Mouse (Mus musculus) hindbrain, embryonic 16.5 days (tissue): Measurements from ENCODE around the gene Mmp28. TPM values are rescaled to one million over a fixed set of nuclear protein-coding genes. Genes with fewer than 3 reads are reported as not detected.
A peak's percentile ranks its signal among the peaks of the same experiment; 100 is the strongest.

ENCODE experiments used
- ATAC-seq: fragments of 200-750 bp; cut with Nextera tagmentation; 2 replicates; pipeline ENCODE4 v1.8.0; 2017; ENCODE audit warnings: moderate TSS enrichment, moderate library complexity
- H3K27ac ChIP-seq: fragments of 300-500 bp; sonication (generic); 2 replicates; pipeline ENCODE4 v1.5.1; 2014; ENCODE audit warnings: low read depth, mild to moderate bottlenecking, control low read depth, low read length, moderate library complexity
- H3K27me3 ChIP-seq: fragments of 300-500 bp; sonication (generic); replicated peaks from 2 replicates; pipeline ENCODE4 v1.6.1; 2014; ENCODE audit warnings: low read length; ENCODE audit not compliant: control insufficient read depth, insufficient read depth
- H3K36me3 ChIP-seq: fragments of 300-500 bp; sonication (generic); 2 replicates; pipeline ENCODE4 v1.6.1; 2014; ENCODE audit warnings: mild to moderate bottlenecking, low read length, moderate library complexity, mixed read lengths; ENCODE audit not compliant: control insufficient read depth, insufficient read depth
- H3K4me1 ChIP-seq: fragments of 300-500 bp; sonication (generic); 2 replicates; pipeline ENCODE4 v1.6.1; 2014; ENCODE audit warnings: low read depth, low read length; ENCODE audit not compliant: control insufficient read depth, insufficient read depth
- H3K4me2 ChIP-seq: fragments of 300-500 bp; sonication (generic); 2 replicates; pipeline ENCODE4 v1.6.1; 2014; ENCODE audit warnings: mild to moderate bottlenecking, low read length, control low read depth, moderate library complexity
- H3K4me3 ChIP-seq: fragments of 300-500 bp; sonication (generic); 2 replicates; pipeline ENCODE4 v1.5.1; 2014; ENCODE audit warnings: mild to moderate bottlenecking, low read length, control low read depth, moderate library complexity
- H3K9ac ChIP-seq: fragments of 300-500 bp; sonication (generic); 2 replicates; pipeline ENCODE4 v1.6.1; 2014; ENCODE audit warnings: low read depth, mild to moderate bottlenecking, control low read depth, low read length, moderate library complexity
- H3K9me3 ChIP-seq: fragments of 300-500 bp; sonication (generic); 2 replicates; pipeline ENCODE4 v1.6.1; 2014; ENCODE audit warnings: mild to moderate bottlenecking, low read length, moderate library complexity; ENCODE audit not compliant: control insufficient read depth
- WGBS: fragments of 180-500 bp; shearing (Covaris S2); extraction: QIAGEN DNeasy Blood & Tissue Kit; methylation state at CpG from one replicate; pipeline ENCODE4 v1.1.7; 2014; 5-methylcytosine and 5-hydroxymethylcytosine counted together
- polyA plus RNA-seq: library from polyadenylated mRNA; unstranded; fragments of >200 nt; fragmentation: Nextera tagmentation; extraction: Ambion mirVana; gene quantifications from 2 replicates; pipeline ENCODE4 v1.2.1, GENCODE M21; 2015

Mmp28 gene
- polyA plus RNA-seq, 1 experiment from 2014 or later, result 3.4 TPM

- ATAC-seq, result no peak
- Histone ChIP-seq H3K27me3 (no peaks in the 10 kb centered on the region; the same call in 1 of the 2 replicates), H3K9me3 (no peaks in the 10 kb centered on the region), H3K27ac (no peak overlapping the region), H3K9ac (no peak overlapping the region), H3K36me3 (no peaks in the 10 kb centered on the region), H3K4me2 (no peak overlapping the region), H3K4me1 (peaks cover 10% of the 10 kb centered on the region), H3K4me3 (no peak overlapping the region)
- 89% methylated on average over 3 of the region's 3 CpGs for WGBS
These were observed 5.9 kb upstream of the Mmp28 start for GRCm38 (mm10) chr11:83468765-83469164.

DNA sequence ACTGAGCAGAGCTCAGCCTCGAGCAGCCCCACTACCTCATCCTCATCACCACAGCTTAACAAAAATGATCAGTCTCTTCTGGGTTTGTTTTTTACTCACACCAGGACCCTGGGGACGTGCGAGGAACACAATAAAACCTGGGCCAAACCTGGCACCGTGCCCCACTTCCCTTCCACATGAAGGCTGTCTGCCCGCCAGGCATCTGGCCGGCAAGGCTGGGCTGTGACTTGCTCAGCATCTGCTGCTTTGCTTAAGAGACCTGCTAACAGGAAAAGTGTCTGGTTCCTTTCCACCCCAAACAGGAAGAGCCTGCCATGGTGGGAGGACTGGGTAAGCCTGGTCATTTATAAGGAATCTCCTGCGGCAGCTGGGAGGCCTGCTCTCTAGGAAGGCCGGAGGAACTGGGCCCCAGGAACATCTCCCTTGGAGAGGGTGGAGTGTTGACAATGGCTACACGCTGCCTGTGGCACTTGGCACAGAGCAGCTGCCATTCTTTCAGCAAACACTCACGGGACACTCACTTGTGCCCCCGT lies 4.3 kb upstream of the Mmp28 start:
- Histone ChIP-seq H3K36me3 (no peaks in the 10 kb centered on the region), H3K4me1 (peaks cover 17% of the 10 kb centered on the region), H3K27ac (no peak overlapping the region; the same call in none of the 2 replicates), H3K27me3 (no peaks in the 10 kb centered on the region; the same call in 1 of the 2 replicates), H3K4me3 (no peak overlapping the region), H3K9me3 (no peaks in the 10 kb centered on the region), H3K9ac (no peak overlapping the region), H3K4me2 (no peak overlapping the region)
- peak; percentile 63 for ATAC-seq
- WGBS, result 39% methylated on average over 11 of the region's 11 CpGs

DNA sequence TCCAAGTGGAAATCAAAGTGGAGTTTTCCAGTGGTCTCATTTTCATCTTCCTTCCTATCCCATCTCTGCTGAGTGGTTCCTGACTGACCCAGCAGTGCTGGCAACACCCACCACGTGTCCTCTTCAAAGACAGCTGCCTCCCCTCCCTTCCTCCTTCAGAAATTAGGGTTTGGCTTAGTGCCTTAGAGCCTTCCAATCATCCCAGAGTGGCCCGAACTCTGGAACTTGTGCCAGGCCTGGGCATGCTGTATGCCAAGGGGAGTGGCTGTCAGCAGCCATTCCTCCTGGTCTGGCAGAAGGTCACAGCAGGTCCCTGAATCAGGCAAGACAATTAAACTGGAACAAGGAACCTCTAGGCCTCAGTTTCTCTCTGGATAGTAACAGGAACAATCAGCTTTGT lies 3.1 kb upstream of the Mmp28 start:
- peak; percentile 65 for ATAC-seq

DNA sequence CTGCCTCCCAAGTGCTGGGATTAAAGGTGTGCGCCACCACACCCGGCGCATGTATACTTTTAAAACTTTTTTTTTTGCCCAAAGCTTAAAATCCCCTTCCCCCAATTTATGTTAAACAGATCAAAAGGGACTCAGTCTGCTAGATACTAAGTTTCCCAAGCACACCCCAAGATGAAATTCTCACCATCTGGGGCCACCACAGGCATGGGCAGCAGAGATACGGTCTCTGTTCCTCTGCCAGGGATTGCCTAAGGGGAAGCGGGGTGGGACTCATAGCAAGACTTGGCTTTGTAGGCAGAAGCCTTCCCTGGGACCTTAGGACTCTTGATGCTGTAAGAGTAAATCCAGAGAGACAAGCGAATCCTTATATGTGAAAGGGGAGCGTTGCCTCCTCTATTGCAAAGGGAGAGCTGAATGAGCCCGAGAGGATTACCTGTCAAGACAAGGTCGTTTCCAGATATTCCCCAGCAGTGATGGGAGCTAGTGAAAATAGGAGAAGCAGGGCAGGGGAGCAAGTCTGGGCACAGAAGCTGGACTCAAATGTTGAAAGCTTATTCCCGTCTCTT lies 1.3 kb downstream of the Mmp28 start:
- H3K27me3 ChIP-seq, result peaks cover 5% of the 10 kb centered on the region
- no peak overlapping the region; the same call in 1 of the 2 replicates for H3K4me2 ChIP-seq
- H3K9me3 ChIP-seq, result no peaks in the 10 kb centered on the region
- 72% methylated on average over 10 of the region's 10 CpGs for WGBS
- ATAC-seq, result no peak
- H3K9ac ChIP-seq, result no peak overlapping the region
- 0 out of 2 replicates have a peak overlapping the region, but pooled peaks have one; percentile 8 for H3K4me3 ChIP-seq
- no peaks in the 10 kb centered on the region for H3K36me3 ChIP-seq
- peaks cover 12% of the 10 kb centered on the region for H3K4me1 ChIP-seq
- no peak overlapping the region for H3K27ac ChIP-seq

More for the DNA sequence above, 3.1 kb upstream of the Mmp28 start:
- no peak overlapping the region for H3K4me2 ChIP-seq
- no peaks in the 10 kb centered on the region for H3K36me3 ChIP-seq
- H3K27me3 ChIP-seq, result peaks cover 5% of the 10 kb centered on the region
- peaks cover 13% of the 10 kb centered on the region for H3K4me1 ChIP-seq
- H3K27ac ChIP-seq, result peak overlapping the region; percentile 31; the same call in 1 of the 2 replicates
- 19% methylated on average over 2 of the region's 2 CpGs for WGBS
- H3K4me3 ChIP-seq, result no peak overlapping the region
- no peaks in the 10 kb centered on the region for H3K9me3 ChIP-seq
- no peak overlapping the region for H3K9ac ChIP-seq

DNA sequence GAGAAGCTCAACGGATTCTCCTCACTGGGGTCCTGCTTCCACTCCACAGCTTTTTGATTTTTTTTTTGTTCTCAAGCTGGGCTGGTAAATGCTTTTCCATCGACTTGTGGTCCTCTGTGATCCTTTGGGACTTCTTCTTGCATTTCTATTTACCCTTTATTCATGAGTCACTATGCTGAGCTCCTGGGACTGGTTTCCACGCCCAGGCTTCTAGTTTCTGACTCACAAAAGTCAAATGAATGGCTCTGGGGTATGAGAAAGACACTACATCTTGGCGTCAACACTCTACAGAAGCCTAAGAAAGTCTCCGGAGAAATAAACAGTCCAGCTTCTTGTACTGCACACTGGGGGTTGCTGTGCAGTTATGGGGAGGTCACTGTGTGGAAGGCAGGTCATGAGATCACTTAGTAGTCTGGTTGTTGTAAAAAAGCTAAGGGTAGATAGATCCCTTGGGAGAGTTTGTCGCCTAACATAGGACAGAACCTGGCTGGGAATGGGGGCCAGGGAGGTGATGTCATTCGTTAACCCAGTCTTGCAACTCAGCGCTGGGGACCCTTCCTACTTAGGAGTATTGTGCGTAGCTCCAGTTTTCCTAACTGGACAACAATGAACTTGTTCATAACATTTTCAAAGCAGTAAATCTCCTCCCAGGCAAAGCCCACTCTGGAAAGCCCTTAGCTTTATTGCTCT lies 4.8 kb downstream of the Mmp28 start:
- Histone ChIP-seq H3K9ac (no peak overlapping the region), H3K9me3 (no peaks in the 10 kb centered on the region), H3K4me2 (no peak overlapping the region), H3K36me3 (no peaks in the 10 kb centered on the region), H3K27me3 (peaks cover 5% of the 10 kb centered on the region), H3K27ac (no peak overlapping the region), H3K4me3 (no peak overlapping the region), H3K4me1 (peaks cover 8% of the 10 kb centered on the region)
- no peak for ATAC-seq
- 57% methylated on average over 9 of the region's 9 CpGs for WGBS

DNA sequence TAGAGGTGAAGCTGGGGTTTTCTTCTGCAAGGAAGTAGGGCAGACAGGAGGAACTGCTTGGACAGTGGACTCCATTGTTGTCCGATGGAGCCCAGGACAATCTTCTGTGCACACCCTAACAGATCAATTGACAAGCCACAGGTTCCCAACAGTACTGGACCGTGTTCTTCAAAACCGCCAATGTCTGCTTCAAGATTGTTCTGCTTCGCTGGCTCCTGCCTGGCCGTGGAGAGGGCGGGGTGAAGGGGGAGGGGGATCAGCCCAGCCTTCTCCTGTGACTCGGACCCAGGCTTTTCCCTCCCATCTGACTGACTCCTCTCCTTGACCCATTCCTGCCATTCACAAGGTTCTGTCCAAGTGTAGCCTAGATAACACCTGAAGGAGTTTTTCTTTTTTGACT lies 5.6 kb downstream of the Mmp28 start:
- Histone ChIP-seq H3K36me3 (no peaks in the 10 kb centered on the region), H3K4me2 (no peak overlapping the region), H3K4me1 (peaks cover 1% of the 10 kb centered on the region; the same call in 1 of the 2 replicates), H3K9ac (no peak overlapping the region), H3K4me3 (no peak overlapping the region), H3K27me3 (peaks cover 5% of the 10 kb centered on the region), H3K27ac (no peak overlapping the region), H3K9me3 (no peaks in the 10 kb centered on the region)
- WGBS, result 42% methylated on average over 7 of the region's 7 CpGs
- no peak for ATAC-seq

DNA sequence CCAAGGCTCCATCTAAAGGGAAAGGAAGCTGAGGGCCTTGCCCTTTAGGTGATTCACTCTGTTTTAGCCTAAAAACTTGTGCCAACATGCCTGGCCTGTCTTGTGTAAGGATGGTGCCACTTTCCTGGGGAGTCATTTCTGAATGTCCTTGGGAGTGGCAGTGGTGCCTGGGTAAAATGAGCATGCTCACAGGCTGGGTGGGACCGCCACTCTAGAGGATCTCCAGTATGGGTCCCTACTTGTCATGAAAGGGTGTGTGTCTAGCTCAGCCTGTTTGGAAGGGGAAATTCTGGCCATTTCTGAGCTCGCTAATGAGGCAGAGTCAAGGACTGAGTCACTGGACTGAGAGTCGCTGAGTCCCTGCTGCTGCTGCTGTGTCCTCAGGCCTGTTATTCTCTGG lies 7.3 kb downstream of the Mmp28 start:
- no peak overlapping the region for H3K4me2 ChIP-seq
- H3K36me3 ChIP-seq, result no peaks in the 10 kb centered on the region
- no peaks in the 10 kb centered on the region for H3K9me3 ChIP-seq
- no peak overlapping the region for H3K9ac ChIP-seq
- WGBS, result 85% methylated on average over 3 of the region's 3 CpGs
- no peak overlapping the region for H3K4me3 ChIP-seq
- no peak for ATAC-seq
- H3K27ac ChIP-seq, result no peak overlapping the region
- no peaks in the 10 kb centered on the region for H3K4me1 ChIP-seq
- H3K27me3 ChIP-seq, result no peaks in the 10 kb centered on the region; the same call in 1 of the 2 replicates

- H3K4me2 ChIP-seq, result no peak overlapping the region
- WGBS, result 28% methylated on average over 4 of the region's 4 CpGs
- no peaks in the 10 kb centered on the region for H3K4me1 ChIP-seq
- no peak overlapping the region for H3K27ac ChIP-seq
- ATAC-seq, result no peak
- H3K27me3 ChIP-seq, result no peaks in the 10 kb centered on the region
- no peaks in the 10 kb centered on the region for H3K36me3 ChIP-seq
- no peak overlapping the region for H3K4me3 ChIP-seq
- no peaks in the 10 kb centered on the region for H3K9me3 ChIP-seq
- H3K9ac ChIP-seq, result no peak overlapping the region
These were observed 8.3 kb downstream of the Mmp28 start for GRCm38 (mm10) chr11:83454548-83454947.

DNA sequence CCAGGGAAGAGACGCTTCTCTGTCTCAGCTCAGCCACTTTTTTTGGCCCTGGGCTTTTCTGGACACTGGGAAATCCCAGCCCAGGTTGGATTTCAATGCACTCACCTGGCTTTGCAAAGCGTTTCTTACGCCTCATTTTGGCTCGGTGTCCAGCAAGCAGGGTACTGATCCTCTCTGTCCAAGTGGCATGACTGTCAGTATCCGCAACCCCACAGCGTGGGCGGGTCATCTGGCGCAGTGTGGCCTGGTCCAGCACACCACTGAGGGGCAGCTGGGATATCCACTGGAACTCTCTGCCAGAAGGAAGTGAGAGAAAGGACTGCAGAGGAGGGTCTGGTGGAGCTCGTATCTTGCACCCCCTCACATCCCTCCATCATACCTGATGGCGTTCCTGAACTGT lies 11.6 kb downstream of the Mmp28 start:
- no peak overlapping the region for H3K27ac ChIP-seq
- no peaks in the 10 kb centered on the region for H3K27me3 ChIP-seq
- H3K4me3 ChIP-seq, result no peak overlapping the region
- no peaks in the 10 kb centered on the region for H3K36me3 ChIP-seq
- no peak overlapping the region for H3K4me2 ChIP-seq
- H3K9ac ChIP-seq, result no peak overlapping the region
- H3K9me3 ChIP-seq, result no peaks in the 10 kb centered on the region
- peaks cover 14% of the 10 kb centered on the region for H3K4me1 ChIP-seq
- no peak for ATAC-seq
- WGBS, result 88% methylated on average over 10 of the region's 10 CpGs
